Mouse (Mus musculus) ES-E14 (cell line): Measurements from ENCODE around the gene Add3.

Source experiments
- CHD2 ChIP-seq: IDR thresholded peaks from 2 replicates; pipeline ENCODE4 v1.6.1; 2014; ENCODE audit warnings: mild to moderate bottlenecking, low read depth, low read length, inconsistent platforms
- HCFC1 ChIP-seq: IDR thresholded peaks from 2 replicates; pipeline ENCODE4 v1.6.1; 2012; ENCODE audit warnings: low read length, inconsistent platforms, borderline replicate concordance; ENCODE audit not compliant: insufficient read depth
- ZC3H11A ChIP-seq: IDR thresholded peaks from 2 replicates; pipeline ENCODE4 v1.6.1; 2012; ENCODE audit warnings: low read depth, mild to moderate bottlenecking, inconsistent platforms, low read length, borderline replicate concordance
- ZNF384 ChIP-seq: IDR thresholded peaks from 2 replicates; pipeline ENCODE4 v1.6.1; 2012; ENCODE audit warnings: low read depth, low read length, inconsistent platforms

- TF ChIP-seq ZC3H11A (no peak), ZNF384 (no peak), CHD2 (no peak), HCFC1 (no peak)
Measured at GRCm38 (mm10) chr19:53140804-53141250, 584 bp downstream of the Add3 start.
